Mouse (Mus musculus) spleen, postnatal 14 days (tissue): Measurements from ENCODE around the gene Ccdc34.

Experiments used
- DNase-seq, 2 experiments: peaks; one replicate each; pipeline ENCODE4 v3.0.0; 2021 to 2022; ENCODE audit warnings: low spot score in 2 of 2

Ccdc34 gene

DNA sequence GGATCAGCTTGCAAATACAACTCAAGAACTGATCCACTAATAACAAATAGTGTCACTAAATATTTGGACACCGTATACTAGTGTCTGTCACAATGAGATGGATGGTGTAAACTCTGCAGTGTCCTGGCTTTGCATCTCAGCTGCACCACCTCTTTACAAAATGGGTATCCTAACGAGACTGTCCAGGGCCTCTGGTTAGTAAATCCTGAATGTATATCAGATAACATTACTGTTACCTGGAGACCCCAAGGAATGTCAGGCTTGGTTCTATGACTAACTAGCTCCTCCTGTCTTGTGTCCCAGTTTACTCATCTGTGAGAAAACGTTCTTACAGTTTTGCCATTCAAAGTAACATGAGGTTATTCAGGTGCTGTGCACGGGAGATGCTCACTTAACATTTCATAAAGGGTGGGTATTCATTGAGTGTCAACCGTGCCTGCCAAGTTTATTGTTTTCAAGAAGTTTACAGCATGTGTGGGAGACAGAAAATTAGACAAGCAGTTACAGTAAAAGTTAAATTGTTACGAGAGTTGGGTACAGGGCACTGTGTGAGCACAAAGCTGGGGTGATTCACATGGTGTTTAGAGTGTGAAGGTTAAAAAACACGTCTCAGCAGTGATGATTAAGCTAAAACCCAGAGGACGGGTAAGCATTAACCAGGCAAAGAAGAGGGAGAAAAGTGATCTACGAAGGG lies 197.5 kb downstream of the Ccdc34 start:
- DNase-seq: no peak

GRCm38 (mm10) chr2:110215685-110216058 lies 198.1 kb downstream of the Ccdc34 start:
- no peak for DNase-seq

GRCm38 (mm10) chr2:110220492-110220891 lies 202.9 kb downstream of the Ccdc34 start:
- no peak for DNase-seq

DNA sequence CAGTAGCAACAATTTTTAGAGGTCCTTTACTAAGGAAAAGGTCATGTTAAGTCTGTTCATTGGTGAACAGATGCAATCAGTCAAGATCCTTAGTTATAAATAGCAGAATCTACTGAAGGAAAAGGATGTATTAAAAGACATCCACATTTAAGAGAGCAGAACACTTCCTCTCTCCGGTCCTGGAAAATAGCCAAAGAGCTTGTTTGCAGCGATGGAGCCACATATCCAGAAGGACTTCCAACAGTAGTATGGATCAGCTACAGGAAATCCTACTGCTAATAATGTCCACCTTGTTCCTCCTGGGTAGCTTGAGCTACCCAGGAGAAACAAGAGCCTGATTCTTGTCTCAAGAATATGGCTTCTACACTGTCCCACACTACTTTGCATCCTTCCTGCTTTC lies 205.2 kb downstream of the Ccdc34 start:
- no peak for DNase-seq
